Mouse (Mus musculus) heart, embryonic 10.5 days (tissue): ENCODE results near the gene Stxbp3. TPM values are rescaled to one million over a fixed set of nuclear protein-coding genes. Genes with fewer than 3 reads are reported as not detected.

Experiments
- DNase-seq: peaks from one replicate; pipeline ENCODE4 v3.0.0-alpha.2; 2017; ENCODE audit warnings: low spot score
- H3K27ac ChIP-seq: fragments of 300-500 bp; sonication (generic); 2 replicates; pipeline ENCODE4 v1.5.1; 2016; ENCODE audit warnings: mild to moderate bottlenecking
- H3K27me3 ChIP-seq: fragments of 300-500 bp; sonication (generic); 2 replicates; pipeline ENCODE4 v1.6.1; 2016; ENCODE audit warnings: mild to moderate bottlenecking; ENCODE audit not compliant: poor library complexity, insufficient read depth, severe bottlenecking
- H3K36me3 ChIP-seq: fragments of 300-500 bp; sonication (generic); 2 replicates; pipeline ENCODE4 v1.6.1; 2016; ENCODE audit warnings: mild to moderate bottlenecking, moderate library complexity
- H3K4me1 ChIP-seq: fragments of 300-500 bp; sonication (generic); 2 replicates; pipeline ENCODE4 v1.6.1; 2016; ENCODE audit warnings: mild to moderate bottlenecking
- H3K4me3 ChIP-seq: fragments of 300-500 bp; sonication (generic); 2 replicates; pipeline ENCODE4 v1.5.1; 2016; ENCODE audit warnings: mild to moderate bottlenecking, moderate library complexity
- H3K9me3 ChIP-seq: fragments of 300-500 bp; sonication (generic); 2 replicates; pipeline ENCODE4 v1.6.1; 2016; ENCODE audit warnings: mild to moderate bottlenecking, moderate library complexity
- WGBS: fragments of 180-500 bp; shearing (Covaris S2); methylation state at CpG from one replicate; pipeline ENCODE4 v1.1.7; 2016; 5-methylcytosine and 5-hydroxymethylcytosine counted together
- polyA plus RNA-seq: library from polyadenylated mRNA; unstranded; fragments of >200 nt; fragmentation: Nextera tagmentation; extraction: Ambion mirVana; gene quantifications from 2 replicates; pipeline ENCODE4 v1.2.1, GENCODE M21; 2016

Gene Stxbp3
- polyA plus RNA-seq, 1 experiment from 2014 or later: 30.8 TPM

- DNase-seq: no peak
- Histone ChIP-seq H3K27me3 (0 out of 2 replicates have a peak, but pooled peaks cover 4% of the 10 kb centered on the region), H3K9me3 (no peaks in the 10 kb centered on the region), H3K4me3 (no peak overlapping the region), H3K36me3 (no peaks in the 10 kb centered on the region), H3K4me1 (peaks cover 11% of the 10 kb centered on the region), H3K27ac (no peak overlapping the region)
- 77% methylated on average over 7 of the region's 7 CpGs for WGBS
These were observed 73.4 kb downstream of the Stxbp3 start for GRCm38 (mm10) chr3:108766943-108767342.

- Histone ChIP-seq H3K27ac (no peak overlapping the region), H3K4me1 (0 out of 2 replicates have a peak, but pooled peaks cover 5% of the 10 kb centered on the region), H3K36me3 (no peaks in the 10 kb centered on the region), H3K9me3 (no peaks in the 10 kb centered on the region), H3K4me3 (no peak overlapping the region), H3K27me3 (0 out of 2 replicates have a peak, but pooled peaks cover 4% of the 10 kb centered on the region)
- no peak for DNase-seq
- WGBS: 80% methylated on average over 7 of the region's 7 CpGs
These were observed 74.8 kb downstream of the Stxbp3 start for GRCm38 (mm10) chr3:108765476-108765875.

- Histone ChIP-seq H3K4me3 (no peak overlapping the region), H3K27me3 (0 out of 2 replicates have a peak, but pooled peaks cover 4% of the 10 kb centered on the region), H3K4me1 (0 out of 2 replicates have a peak, but pooled peaks cover 4% of the 10 kb centered on the region), H3K36me3 (no peaks in the 10 kb centered on the region), H3K9me3 (no peaks in the 10 kb centered on the region), H3K27ac (no peak overlapping the region)
- no peak for DNase-seq
- 56% methylated on average over 7 of the region's 7 CpGs for WGBS
These were observed 75.3 kb downstream of the Stxbp3 start for GRCm38 (mm10) chr3:108764976-108765375.

DNA sequence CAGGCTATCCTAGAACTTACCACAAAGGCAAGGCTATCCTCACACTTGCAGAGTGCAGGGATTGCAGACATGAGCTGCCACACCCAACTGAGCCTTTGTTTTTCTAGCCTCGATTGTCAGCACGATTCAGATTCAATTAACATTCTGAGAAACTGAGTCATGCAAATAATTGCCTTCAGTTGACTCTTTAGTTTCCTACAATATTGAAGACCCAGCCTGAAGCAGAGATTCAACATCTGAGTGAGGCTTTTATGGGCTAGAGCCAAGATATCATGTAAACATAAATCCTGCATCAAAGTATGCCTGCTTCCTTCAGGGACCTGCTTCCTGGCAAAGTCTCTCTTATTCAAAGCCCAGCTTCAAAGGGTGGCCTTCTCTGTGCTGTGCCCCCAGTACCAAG lies 76.6 kb downstream of the Stxbp3 start:
- Histone ChIP-seq H3K27me3 (0 out of 2 replicates have a peak, but pooled peaks cover 4% of the 10 kb centered on the region), H3K9me3 (no peaks in the 10 kb centered on the region), H3K4me3 (no peak overlapping the region), H3K27ac (no peak overlapping the region), H3K4me1 (0 out of 2 replicates have a peak, but pooled peaks cover 4% of the 10 kb centered on the region), H3K36me3 (no peaks in the 10 kb centered on the region)
- DNase-seq: no peak
- 71% methylated on average over 2 of the region's 2 CpGs for WGBS

- Histone ChIP-seq H3K27me3 (0 out of 2 replicates have a peak, but pooled peaks cover 4% of the 10 kb centered on the region), H3K9me3 (no peaks in the 10 kb centered on the region), H3K4me1 (0 out of 2 replicates have a peak, but pooled peaks cover 4% of the 10 kb centered on the region), H3K36me3 (no peaks in the 10 kb centered on the region), H3K4me3 (no peak overlapping the region), H3K27ac (no peak overlapping the region)
- DNase-seq: peak; percentile 22
- 81% methylated on average over 7 of the region's 7 CpGs for WGBS
These were observed 77.7 kb downstream of the Stxbp3 start for GRCm38 (mm10) chr3:108762597-108763111.

DNA sequence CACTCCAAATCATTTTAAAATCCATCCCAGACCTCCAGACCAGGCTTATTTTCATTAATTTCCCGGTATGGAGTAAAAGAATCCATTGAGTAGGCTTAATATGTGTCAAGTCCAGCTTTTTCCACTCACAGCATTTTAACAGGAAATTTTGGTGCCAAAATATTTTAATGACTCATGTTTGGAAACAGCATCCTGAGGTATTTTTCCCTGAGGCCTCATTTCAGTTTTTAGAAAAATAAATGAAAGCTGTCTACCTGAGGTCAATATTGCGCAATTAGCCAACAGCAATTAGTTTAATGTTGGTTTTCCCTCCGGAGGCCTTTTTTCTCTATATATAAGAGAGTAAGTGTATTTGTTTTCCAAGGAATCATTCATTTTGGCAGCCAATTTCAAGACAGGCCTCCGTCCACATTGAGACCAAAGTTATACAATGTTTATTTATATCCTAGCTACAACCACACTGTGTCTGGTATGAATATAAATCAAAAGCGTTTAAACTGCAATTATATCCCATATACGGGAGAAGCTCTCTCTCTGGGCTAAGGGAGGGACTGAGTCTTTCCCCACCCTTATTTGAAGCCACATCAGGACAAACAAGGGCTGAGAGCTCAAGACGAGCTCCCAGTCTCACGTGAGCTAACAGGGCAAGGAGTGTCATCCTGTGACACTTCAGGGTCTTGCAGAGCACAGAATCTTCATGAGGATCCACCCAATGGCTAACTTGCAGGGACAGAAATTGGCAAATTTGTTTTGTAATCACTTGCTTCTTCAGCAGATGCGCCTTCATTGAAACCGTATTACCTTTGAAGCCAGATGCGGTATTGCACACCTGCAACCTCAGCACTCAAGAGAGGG lies 80.5 kb downstream of the Stxbp3 start:
- 85% methylated on average over 11 of the region's 11 CpGs for WGBS
- Histone ChIP-seq H3K27me3 (0 out of 2 replicates have a peak, but pooled peaks cover 4% of the 10 kb centered on the region), H3K4me3 (no peak overlapping the region), H3K27ac (no peak overlapping the region), H3K36me3 (no peaks in the 10 kb centered on the region), H3K4me1 (0 out of 2 replicates have a peak, but pooled peaks cover under 1% of the 10 kb centered on the region), H3K9me3 (no peaks in the 10 kb centered on the region)
- no peak for DNase-seq

GRCm38 (mm10) chr3:108757570-108757969 lies 82.8 kb downstream of the Stxbp3 start:
- Histone ChIP-seq H3K4me3 (no peak overlapping the region), H3K9me3 (no peaks in the 10 kb centered on the region), H3K4me1 (no peaks in the 10 kb centered on the region), H3K27ac (no peak overlapping the region), H3K36me3 (no peaks in the 10 kb centered on the region), H3K27me3 (0 out of 2 replicates have a peak, but pooled peaks cover 5% of the 10 kb centered on the region)
- no peak for DNase-seq
- WGBS: 65% methylated on average over 9 of the region's 9 CpGs

- 66% methylated on average over 1 of the region's 1 CpGs for WGBS
- no peak for DNase-seq
- H3K4me1 ChIP-seq: no peaks in the 10 kb centered on the region
- 0 out of 2 replicates have a peak, but pooled peaks cover 5% of the 10 kb centered on the region for H3K27me3 ChIP-seq
- H3K9me3 ChIP-seq: no peaks in the 10 kb centered on the region
- H3K27ac ChIP-seq: no peak overlapping the region
- no peaks in the 10 kb centered on the region for H3K36me3 ChIP-seq
- no peak overlapping the region for H3K4me3 ChIP-seq
These were observed 84.2 kb downstream of the Stxbp3 start for GRCm38 (mm10) chr3:108756131-108756530.

GRCm38 (mm10) chr3:108755542-108755941 lies 84.8 kb downstream of the Stxbp3 start:
- Histone ChIP-seq H3K9me3 (no peaks in the 10 kb centered on the region), H3K4me3 (no peak overlapping the region), H3K36me3 (no peaks in the 10 kb centered on the region), H3K27ac (no peak overlapping the region), H3K27me3 (0 out of 2 replicates have a peak, but pooled peaks cover 5% of the 10 kb centered on the region), H3K4me1 (no peaks in the 10 kb centered on the region)
- DNase-seq: no peak
- WGBS: 74% methylated on average over 2 of the region's 2 CpGs

DNA sequence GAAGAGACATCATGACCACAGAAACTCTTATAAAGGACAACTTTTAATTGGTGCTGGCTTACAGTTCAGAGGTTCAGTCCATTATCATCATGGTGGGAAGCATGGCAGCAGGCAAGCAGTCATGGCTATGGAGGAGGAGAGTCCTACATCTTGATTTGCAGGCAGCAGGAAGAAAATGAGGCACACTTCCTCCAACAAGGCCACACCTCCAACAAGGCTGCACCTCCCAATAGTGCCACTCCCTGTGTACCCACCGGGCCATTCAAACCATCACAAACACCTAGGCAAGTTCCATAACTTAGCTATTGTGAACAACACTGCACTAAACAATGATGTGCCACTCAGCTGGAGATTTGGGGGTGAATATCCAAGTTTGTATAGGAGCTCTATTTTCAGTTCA lies 85.8 kb downstream of the Stxbp3 start:
- Histone ChIP-seq H3K36me3 (no peaks in the 10 kb centered on the region), H3K4me3 (no peak overlapping the region), H3K27ac (no peak overlapping the region), H3K27me3 (0 out of 2 replicates have a peak, but pooled peaks cover 5% of the 10 kb centered on the region), H3K9me3 (no peaks in the 10 kb centered on the region), H3K4me1 (no peaks in the 10 kb centered on the region)
- 83% methylated on average over 1 of the region's 1 CpGs for whole genome bisulfite sequencing
- DNase-seq: no peak

GRCm38 (mm10) chr3:108751691-108752090 lies 88.6 kb downstream of the Stxbp3 start:
- no peak overlapping the region for H3K4me3 ChIP-seq
- 0 out of 2 replicates have a peak, but pooled peaks cover 5% of the 10 kb centered on the region for H3K27me3 ChIP-seq
- H3K9me3 ChIP-seq: no peaks in the 10 kb centered on the region
- WGBS: 53% methylated on average over 6 of the region's 6 CpGs
- H3K36me3 ChIP-seq: no peaks in the 10 kb centered on the region
- DNase-seq: no peak
- H3K27ac ChIP-seq: no peak overlapping the region
- H3K4me1 ChIP-seq: no peaks in the 10 kb centered on the region

DNA sequence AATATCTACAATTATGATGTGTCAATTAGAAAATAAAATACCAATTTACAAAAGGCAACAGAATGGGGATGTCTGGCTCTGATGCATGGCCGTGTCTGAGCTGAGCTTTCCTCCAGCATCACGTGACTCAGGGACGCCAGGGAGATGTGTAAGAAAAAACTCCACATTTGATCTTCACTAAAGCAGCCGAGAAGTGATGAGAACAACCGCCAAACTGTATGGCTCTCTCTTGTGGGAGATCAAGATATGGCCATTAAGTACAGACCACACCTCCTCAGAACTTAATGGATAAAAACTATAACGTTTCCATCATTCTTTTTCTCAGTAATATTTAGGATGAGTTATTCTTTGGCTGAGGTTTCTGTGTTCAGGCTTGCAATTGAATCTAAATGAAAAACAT lies 89.3 kb downstream of the Stxbp3 start:
- WGBS: 65% methylated on average over 6 of the region's 6 CpGs
- Histone ChIP-seq H3K4me3 (no peak overlapping the region), H3K27me3 (0 out of 2 replicates have a peak, but pooled peaks cover 5% of the 10 kb centered on the region), H3K27ac (no peak overlapping the region), H3K36me3 (no peaks in the 10 kb centered on the region), H3K4me1 (no peaks in the 10 kb centered on the region), H3K9me3 (no peaks in the 10 kb centered on the region)
- DNase-seq: no peak

DNA sequence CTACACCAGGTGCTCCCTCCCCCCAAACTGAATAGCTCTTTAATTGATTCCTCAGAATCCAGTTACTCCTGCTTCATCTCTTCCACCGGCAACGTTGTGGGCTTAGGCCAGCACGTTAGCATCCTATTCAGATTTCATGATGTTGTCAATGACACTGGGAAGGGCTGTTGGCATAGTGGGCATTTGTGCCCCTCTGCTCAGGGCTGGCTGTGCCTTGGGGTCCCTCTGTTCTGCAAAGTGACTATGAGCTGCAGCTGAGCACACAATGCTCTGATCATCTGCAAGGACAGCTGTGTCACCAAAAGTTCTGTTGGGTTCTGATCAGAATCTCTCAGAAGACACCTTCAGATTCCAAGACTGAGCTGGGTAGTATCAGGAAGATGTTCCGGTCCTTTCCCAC lies 96.3 kb downstream of the Stxbp3 start:
- Histone ChIP-seq H3K4me3 (no peak overlapping the region), H3K4me1 (0 out of 2 replicates have a peak, but pooled peaks cover 4% of the 10 kb centered on the region), H3K27me3 (peaks cover 7% of the 10 kb centered on the region; the same call in 1 of the 2 replicates), H3K27ac (no peak overlapping the region), H3K36me3 (no peaks in the 10 kb centered on the region), H3K9me3 (no peaks in the 10 kb centered on the region)
- 85% methylated on average over 4 of the region's 4 CpGs for WGBS
- no peak for DNase-seq
